Mouse (Mus musculus) gastrocnemius, postnatal 25 days (tissue): Measurements from ENCODE around the gene Zfp37. TPM values are rescaled to one million over a fixed set of nuclear protein-coding genes. Genes with fewer than 3 reads are reported as not detected.
"Not testable (repeated sequence)": the region's sequence is repeated elsewhere in the genome, so short reads cannot be mapped to it uniquely, and the experiment has no call there.

Experiments
- DNase-seq: peaks from one replicate; pipeline ENCODE4 v3.0.0; 2022
- total RNA-seq, 2 experiments: library from RNA; stranded (reverse); gene quantifications; 1 replicate in 1 of 2; 2 replicates in 1 of 2; pipeline ENCODE4 v1.2.3; 2021

Zfp37 gene
- total RNA-seq, 2 experiments from 2014 or later = 0.86 to 1.2 TPM

GRCm38 (mm10) chr4:62210035-62210434 is 20.8 kb downstream of the Zfp37 start:
- no peak for DNase-seq

GRCm38 (mm10) chr4:62208696-62209380 is 22.0 kb downstream of the Zfp37 start:
- peak; percentile 7 for DNase-seq

- DNase-seq = peak; percentile 81
These were observed 22.8 kb downstream of the Zfp37 start for GRCm38 (mm10) chr4:62207851-62208695.

GRCm38 (mm10) chr4:62199923-62200529 is 30.8 kb downstream of the Zfp37 start:
- no peak for DNase-seq

GRCm38 (mm10) chr4:62188778-62189177 is 42.1 kb downstream of the Zfp37 start:
- no peak for DNase-seq

- no peak for DNase-seq
These were observed 53.6 kb downstream of the Zfp37 start for GRCm38 (mm10) chr4:62177282-62177681.

- DNase-seq = no peak
These were observed 56.4 kb downstream of the Zfp37 start for GRCm38 (mm10) chr4:62174471-62174870.

- DNase-seq = not testable (repeated sequence)
These were observed 63.2 kb downstream of the Zfp37 start for GRCm38 (mm10) chr4:62167636-62168035.

- DNase-seq = no peak
These were observed 72.4 kb downstream of the Zfp37 start for GRCm38 (mm10) chr4:62158401-62158800.

- no peak for DNase-seq
These were observed 80.0 kb downstream of the Zfp37 start, which contains the start of gene Mup21 for GRCm38 (mm10) chr4:62150811-62151210. Gene Mup21, minus strand, starts transcription at chr4:62150863.

Other genes with a start within 250 kb of the Zfp37 start
- not detected for gene Mup20, start 176.9 kb downstream of the Zfp37 start, total RNA-seq
- gene Mup3, start 143.7 kb downstream of the Zfp37 start, total RNA-seq = 1 to 10 TPM in 1 of 2 experiments, not detected in 1; 2.2 TPM
- not detected for gene Mup21, start 80.2 kb downstream of the Zfp37 start, total RNA-seq
- gene Slc31a2, start 31.5 kb upstream of the Zfp37 start, total RNA-seq = 1 to 10 TPM; 3.9 to 4.6 TPM
- 10 to 100 TPM; 11.7 to 13.2 TPM for gene Fkbp15, start 129.5 kb upstream of the Zfp37 start, total RNA-seq
- 10 to 100 TPM; 10.8 to 12.3 TPM for gene Slc31a1, start 129.7 kb upstream of the Zfp37 start, total RNA-seq
- gene Cdc26, start 177.6 kb upstream of the Zfp37 start, total RNA-seq = 10 to 100 TPM; 40.4 to 43.7 TPM
- 10 to 100 TPM; 13.3 to 15.1 TPM for gene Prpf4, start 177.8 kb upstream of the Zfp37 start, total RNA-seq
- not detected for gene Rnf183, start 204.2 kb upstream of the Zfp37 start, total RNA-seq
- not detected for gene Wdr31, start 239.8 kb upstream of the Zfp37 start, total RNA-seq
- gene Bspry, start 249.0 kb upstream of the Zfp37 start, total RNA-seq = under 1 TPM; 0.15 to 0.16 TPM